Mouse (Mus musculus) cerebellum, adult 11 months (tissue): ENCODE data around the gene Clic6.

ENCODE experiments used
- DNase-seq: peaks from one replicate; pipeline ENCODE4 v3.0.0; 2022

Clic6 gene

GRCm38 (mm10) chr16:92485436-92485835, at the start of gene Clic6:
Gene Clic6, plus strand, starts transcription at chr16:92485736.
- no peak for DNase-seq

GRCm38 (mm10) chr16:92439775-92440174, 45.8 kb upstream of the Clic6 start:
- DNase-seq, result no peak

GRCm38 (mm10) chr16:92440229-92440628, 45.3 kb upstream of the Clic6 start:
- DNase-seq, result no peak

GRCm38 (mm10) chr16:92441203-92441602, 44.3 kb upstream of the Clic6 start:
- no peak for DNase-seq

- DNase-seq, result no peak
These were observed 43.4 kb upstream of the Clic6 start for GRCm38 (mm10) chr16:92442150-92442549.

- no peak for DNase-seq
These were observed 42.6 kb upstream of the Clic6 start for GRCm38 (mm10) chr16:92442946-92443345.

GRCm38 (mm10) chr16:92443644-92444113, 41.9 kb upstream of the Clic6 start:
- DNase-seq, result no peak

GRCm38 (mm10) chr16:92445377-92445776, 40.2 kb upstream of the Clic6 start:
- no peak for DNase-seq

GRCm38 (mm10) chr16:92449080-92449479, 36.5 kb upstream of the Clic6 start:
- DNase-seq, result no peak

- no peak for DNase-seq
These were observed 35.2 kb upstream of the Clic6 start for GRCm38 (mm10) chr16:92450331-92450730.

GRCm38 (mm10) chr16:92451516-92452072, 33.9 kb upstream of the Clic6 start:
- DNase-seq, result no peak

- DNase-seq, result no peak
These were observed 32.9 kb upstream of the Clic6 start for GRCm38 (mm10) chr16:92452609-92453008.

- DNase-seq, result no peak
These were observed 31.5 kb upstream of the Clic6 start for GRCm38 (mm10) chr16:92454002-92454401.

GRCm38 (mm10) chr16:92454495-92454894, 31.0 kb upstream of the Clic6 start:
- DNase-seq, result no peak

- no peak for DNase-seq
These were observed 30.0 kb upstream of the Clic6 start for GRCm38 (mm10) chr16:92455488-92455887.

- no peak for DNase-seq
These were observed 29.6 kb upstream of the Clic6 start for GRCm38 (mm10) chr16:92455969-92456368.

- DNase-seq, result peak; percentile 54
These were observed 27.9 kb upstream of the Clic6 start for GRCm38 (mm10) chr16:92457594-92457993.

- no peak for DNase-seq
These were observed 24.1 kb upstream of the Clic6 start for GRCm38 (mm10) chr16:92461412-92461811.

- no peak for DNase-seq
These were observed 21.1 kb upstream of the Clic6 start for GRCm38 (mm10) chr16:92464390-92464972.

GRCm38 (mm10) chr16:92465226-92465625, 20.3 kb upstream of the Clic6 start:
- DNase-seq, result no peak

GRCm38 (mm10) chr16:92465642-92466526, 19.7 kb upstream of the Clic6 start:
- peak; percentile 98 for DNase-seq

- DNase-seq, result no peak
These were observed 18.5 kb upstream of the Clic6 start for GRCm38 (mm10) chr16:92467041-92467440.

GRCm38 (mm10) chr16:92468459-92468858, 17.1 kb upstream of the Clic6 start:
- DNase-seq, result no peak

- DNase-seq, result no peak
These were observed 14.8 kb upstream of the Clic6 start, which contains the start of gene Rcan1 for GRCm38 (mm10) chr16:92470706-92471105. Gene Rcan1, minus strand, starts transcription at chr16:92470867.
